Mouse (Mus musculus) neural tube, embryonic 10.5 days (tissue): Measurements from ENCODE around the gene Col12a1.

Experiments used
- DNase-seq: peaks from one replicate; pipeline ENCODE4 v3.0.0-alpha.2; 2017; ENCODE audit warnings: low spot score; ENCODE audit errors: extremely low spot score

Gene Col12a1

GRCm38 (mm10) chr9:79606122-79606521 lies 112.5 kb downstream of the Col12a1 start:
- no peak for DNase-seq

DNA sequence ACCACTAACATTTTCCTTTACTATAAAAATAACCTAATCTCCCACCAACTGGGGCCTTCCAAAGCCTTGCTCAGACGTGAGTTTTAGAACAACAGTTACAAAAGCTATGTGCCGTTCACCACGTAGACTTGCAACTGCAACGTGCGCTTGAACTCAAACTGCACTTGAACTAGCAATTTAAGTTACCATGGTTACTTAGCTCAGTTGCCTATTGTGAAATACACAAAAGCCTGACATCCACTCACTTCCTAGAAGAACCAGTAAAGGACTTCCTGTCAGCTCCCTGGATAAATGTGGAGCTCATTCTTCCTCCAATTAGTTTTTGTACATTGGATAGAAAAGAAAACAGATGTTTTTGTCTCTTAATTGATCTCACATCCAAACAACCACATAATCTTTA lies 112.9 kb downstream of the Col12a1 start:
- DNase-seq: no peak

DNA sequence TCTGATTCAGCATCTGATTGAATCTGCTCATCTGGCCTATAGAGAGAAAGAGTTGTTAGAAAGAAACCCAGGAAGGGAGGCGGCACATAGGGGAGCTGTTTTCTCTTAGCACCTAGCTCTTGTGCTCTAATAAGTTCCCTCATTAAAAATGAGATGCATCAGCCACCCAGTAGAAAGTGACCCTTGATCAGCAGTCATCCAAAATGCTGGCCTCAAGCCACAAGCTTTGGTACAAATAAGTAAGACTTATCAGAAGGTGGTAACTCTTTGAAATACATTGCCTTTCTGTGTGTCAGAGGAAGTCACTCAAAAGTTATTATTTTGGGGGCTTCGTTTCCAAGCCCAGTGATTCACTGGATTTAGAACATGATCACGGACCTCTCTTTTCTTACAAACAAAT lies 114.1 kb downstream of the Col12a1 start:
- DNase-seq: no peak

- DNase-seq: no peak
Measured at GRCm38 (mm10) chr9:79603448-79603847, 115.2 kb downstream of the Col12a1 start.

DNA sequence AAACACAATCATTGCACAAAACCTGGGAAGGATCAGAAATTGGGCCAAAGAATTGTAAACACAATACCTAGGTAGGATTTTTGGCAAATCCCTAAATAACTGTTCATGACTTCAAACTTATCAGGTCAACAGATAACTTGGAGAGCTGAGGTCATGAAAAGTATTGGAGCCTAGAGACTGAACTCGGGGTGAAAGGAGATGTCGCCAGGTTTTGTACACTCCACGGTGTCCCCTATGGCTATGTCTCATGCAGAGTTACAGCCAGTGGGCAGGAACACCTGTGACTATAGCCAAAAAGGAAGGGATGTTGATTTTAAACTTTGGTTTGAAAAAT lies 118.4 kb downstream of the Col12a1 start:
- DNase-seq: no peak

- DNase-seq: no peak
Measured at GRCm38 (mm10) chr9:79599395-79600236, 119.0 kb downstream of the Col12a1 start.

- no peak for DNase-seq
Measured at GRCm38 (mm10) chr9:79598578-79598977, 120.1 kb downstream of the Col12a1 start.

- DNase-seq: no peak
Measured at GRCm38 (mm10) chr9:79586415-79587195, 132.0 kb downstream of the Col12a1 start.

- DNase-seq: no peak
Measured at GRCm38 (mm10) chr9:79566838-79567237, 151.8 kb downstream of the Col12a1 start.

GRCm38 (mm10) chr9:79553297-79553696 lies 165.3 kb downstream of the Col12a1 start:
- no peak for DNase-seq
